Mouse (Mus musculus): ENCODE measurements around the gene Tubb3. TPM values are rescaled to one million over a fixed set of nuclear protein-coding genes. Genes with fewer than 3 reads are reported as not detected.
"Not testable (repeated sequence)": the region's sequence is repeated elsewhere in the genome, so short reads cannot be mapped to it uniquely, and the experiment has no call there.

The Tubb3 gene
- polyA plus RNA-seq, 1 experiment from 2014 or later: 1,555 TPM

DNA sequence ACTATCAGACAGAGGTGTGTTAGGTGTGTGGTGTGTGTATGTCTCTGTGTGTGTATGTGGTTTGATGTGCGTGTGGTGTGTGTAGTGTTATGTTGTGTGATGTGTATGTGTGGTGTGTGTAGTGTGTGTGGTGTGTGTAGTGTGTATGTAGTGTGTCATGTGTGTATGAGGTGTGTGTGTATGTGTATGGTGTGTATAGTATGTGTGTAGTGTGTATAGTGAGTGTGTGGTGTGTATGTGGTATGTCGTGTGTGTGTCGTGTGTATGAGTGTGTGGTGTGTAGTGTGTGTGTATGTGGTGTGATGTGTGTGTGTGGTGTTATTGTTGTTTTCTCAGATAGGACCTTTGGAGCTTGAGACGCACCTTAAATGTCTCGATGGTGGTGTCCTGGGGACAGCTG is 31.1 kb downstream of the Tubb3 start:
- H3K9me3 ChIP-seq (replicated peaks): no peaks in the 10 kb centered on the region
- peak overlapping the region; percentile 87; the same call in 1 of the 2 replicates for H3K27ac ChIP-seq (replicated peaks)
- no peaks in the 10 kb centered on the region for H3K36me3 ChIP-seq
- H3K4me2 ChIP-seq: peak overlapping the region; percentile 68
- H3K9ac ChIP-seq (replicated peaks): no peak overlapping the region
- 84% methylated on average over 5 of the region's 5 CpGs for WGBS
- peak overlapping the region; percentile 69 for H3K4me3 ChIP-seq (replicated peaks)
- ATAC-seq (ENCODE audit: low FRiP score): peak; percentile 29
- peaks cover 11% of the 10 kb centered on the region for H3K4me1 ChIP-seq
- H3K27me3 ChIP-seq (replicated peaks): no peaks in the 10 kb centered on the region

DNA sequence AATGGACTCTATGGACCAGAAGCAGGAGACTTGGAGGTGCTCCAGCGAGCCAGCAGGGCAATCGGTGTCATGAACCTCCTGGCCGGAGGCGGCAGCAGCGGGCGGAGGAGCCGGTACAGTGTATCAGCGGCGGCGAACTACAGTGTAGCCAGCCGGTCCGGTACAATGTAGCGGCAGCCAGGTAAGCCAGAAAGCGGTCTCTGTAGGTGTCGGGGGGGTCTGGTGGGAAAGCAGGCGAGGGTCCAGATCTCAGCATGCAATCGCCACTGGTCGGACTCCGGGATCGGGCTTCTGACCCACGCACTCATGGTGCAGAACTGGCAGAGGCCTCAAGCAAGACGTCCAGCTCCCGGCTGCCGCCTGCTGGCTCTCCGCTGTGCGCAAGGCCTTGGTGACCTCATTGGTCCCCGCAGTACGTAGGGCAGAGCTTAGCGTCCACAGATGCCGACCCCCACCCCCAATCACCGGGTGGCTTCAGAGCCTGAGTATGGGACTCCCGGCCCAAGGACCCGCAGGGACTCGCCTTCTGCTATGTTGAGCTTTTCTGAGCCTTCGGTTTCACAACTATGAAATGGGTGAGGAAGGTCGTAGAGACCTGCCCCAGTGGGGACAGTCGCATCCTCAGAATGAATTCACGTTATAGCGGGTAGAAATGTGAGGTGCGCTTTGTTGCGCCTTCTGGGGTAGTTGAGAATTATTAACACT is 31.8 kb downstream of the Tubb3 start:
- Histone ChIP-seq H3K9ac (replicated peaks) (peak overlapping the region; percentile 81), H3K4me2 (peak overlapping the region; percentile 68), H3K9me3 (replicated peaks) (no peaks in the 10 kb centered on the region), H3K4me3 (replicated peaks) (peak overlapping the region; percentile 69), H3K27ac (replicated peaks) (peak overlapping the region; percentile 87), H3K4me1 (peaks cover 11% of the 10 kb centered on the region), H3K36me3 (no peaks in the 10 kb centered on the region), H3K27me3 (replicated peaks) (no peaks in the 10 kb centered on the region)
- ATAC-seq (ENCODE audit: low FRiP score): peak; percentile 96
- 1% methylated on average over 41 of the region's 41 CpGs for WGBS

DNA sequence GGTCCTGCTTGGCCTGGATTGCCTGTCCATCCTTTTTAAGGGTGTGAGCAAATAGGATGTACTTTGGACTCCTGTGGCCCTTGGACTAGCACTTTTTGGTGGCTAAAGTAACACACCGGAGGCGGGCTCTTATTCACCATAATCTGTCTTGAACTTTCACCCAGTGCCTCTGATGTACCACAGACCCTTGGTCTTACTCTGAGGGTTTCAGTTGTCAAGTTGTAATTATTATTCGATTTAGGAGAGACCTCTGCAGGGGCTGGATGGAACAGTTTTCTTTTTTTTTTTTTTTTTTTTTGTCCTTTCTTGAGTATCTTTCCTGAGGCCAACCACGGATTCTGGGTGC is 32.3 kb downstream of the Tubb3 start:
- Histone ChIP-seq H3K4me2 (peak overlapping the region; percentile 68), H3K4me1 (peaks cover 11% of the 10 kb centered on the region), H3K27me3 (replicated peaks) (no peaks in the 10 kb centered on the region), H3K27ac (replicated peaks) (peak overlapping the region; percentile 87), H3K4me3 (replicated peaks) (peak overlapping the region; percentile 69), H3K9me3 (replicated peaks) (no peaks in the 10 kb centered on the region), H3K9ac (replicated peaks) (peak overlapping the region; percentile 81), H3K36me3 (no peaks in the 10 kb centered on the region)
- ATAC-seq (ENCODE audit: low FRiP score): no peak
- 41% methylated on average over 4 of the region's 4 CpGs for WGBS

DNA sequence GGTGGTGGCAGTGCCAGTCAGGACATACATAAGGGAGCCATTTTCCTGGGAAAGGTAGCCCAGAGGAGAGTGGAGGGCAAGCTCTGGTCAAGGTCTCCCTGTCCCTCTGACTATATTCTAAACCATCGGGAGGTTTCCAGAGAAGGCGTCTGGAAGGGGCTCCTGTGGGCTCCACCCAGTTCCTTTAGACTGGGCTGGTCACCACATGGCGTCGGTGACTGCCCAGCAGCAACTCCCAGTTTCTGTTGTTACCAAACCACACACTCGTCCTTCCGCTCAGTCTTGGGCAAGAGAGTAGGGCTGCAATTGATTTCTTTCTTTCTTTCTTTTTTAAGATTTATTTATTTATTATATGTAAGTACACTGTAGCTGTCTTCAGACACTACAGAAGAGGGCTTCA is 32.9 kb downstream of the Tubb3 start:
- Histone ChIP-seq H3K27me3 (replicated peaks) (no peaks in the 10 kb centered on the region), H3K4me1 (peaks cover 11% of the 10 kb centered on the region), H3K36me3 (peaks cover 2% of the 10 kb centered on the region; the same call in 1 of the 2 replicates), H3K4me3 (replicated peaks) (peak overlapping the region; percentile 69; the same call in 1 of the 2 replicates), H3K27ac (replicated peaks) (no peak overlapping the region), H3K9ac (replicated peaks) (peak overlapping the region; percentile 81; the same call in 1 of the 2 replicates), H3K9me3 (replicated peaks) (no peaks in the 10 kb centered on the region), H3K4me2 (peak overlapping the region; percentile 68)
- 93% methylated on average over 6 of the region's 6 CpGs for WGBS
- no peak for ATAC-seq (ENCODE audit: low FRiP score)

DNA sequence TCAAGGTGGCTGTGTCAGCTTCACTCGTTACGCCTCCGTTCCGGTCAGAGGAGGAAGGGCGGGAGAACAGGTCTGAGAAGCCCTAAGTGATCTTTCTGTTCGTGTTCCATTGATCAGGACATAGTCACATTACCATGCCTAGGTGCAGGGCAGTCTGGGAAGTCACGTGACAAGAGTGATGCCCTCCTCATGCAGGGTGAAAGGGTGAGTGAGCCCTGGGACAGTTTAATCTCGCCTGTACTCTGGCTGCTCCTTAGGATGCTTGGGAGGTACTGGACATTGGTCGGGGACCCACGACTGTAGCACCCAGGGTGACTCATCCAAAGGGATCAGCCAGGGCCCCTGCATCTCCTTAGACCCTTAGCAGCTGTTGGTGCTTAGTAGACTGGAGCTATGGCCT is 34.8 kb downstream of the Tubb3 start:
- peaks cover 17% of the 10 kb centered on the region for H3K36me3 ChIP-seq
- H3K4me2 ChIP-seq: no peak overlapping the region
- no peak overlapping the region for H3K4me3 ChIP-seq (replicated peaks)
- no peak overlapping the region for H3K9ac ChIP-seq (replicated peaks)
- H3K27me3 ChIP-seq (replicated peaks): no peaks in the 10 kb centered on the region
- ATAC-seq (ENCODE audit: low FRiP score): no peak
- H3K27ac ChIP-seq (replicated peaks): no peak overlapping the region
- no peaks in the 10 kb centered on the region for H3K9me3 ChIP-seq (replicated peaks)
- 86% methylated on average over 10 of the region's 10 CpGs for WGBS
- H3K4me1 ChIP-seq: peaks cover 11% of the 10 kb centered on the region

DNA sequence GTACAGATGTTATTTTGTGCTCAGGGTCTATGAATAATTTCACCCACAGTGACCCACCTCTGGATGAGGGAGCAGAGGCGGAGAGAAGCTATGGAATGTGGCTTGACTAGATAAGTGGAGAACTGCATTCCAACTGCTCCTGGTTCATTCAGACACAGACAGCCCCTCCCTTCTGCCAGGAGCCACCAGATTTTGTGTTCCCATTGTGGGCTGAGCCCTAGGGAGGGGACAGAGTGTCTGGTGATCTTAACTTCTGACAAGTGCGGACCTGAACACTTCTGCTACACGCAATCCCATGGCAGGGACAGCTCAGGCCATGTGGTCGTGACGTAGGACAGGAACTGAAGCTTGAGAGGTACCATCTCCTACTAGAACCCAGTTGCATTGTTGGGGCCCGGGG is 35.6 kb downstream of the Tubb3 start:
- Histone ChIP-seq H3K27me3 (replicated peaks) (no peaks in the 10 kb centered on the region), H3K4me1 (peaks cover 11% of the 10 kb centered on the region), H3K27ac (replicated peaks) (no peak overlapping the region), H3K4me2 (no peak overlapping the region), H3K36me3 (peaks cover 23% of the 10 kb centered on the region), H3K4me3 (replicated peaks) (no peak overlapping the region), H3K9ac (replicated peaks) (no peak overlapping the region), H3K9me3 (replicated peaks) (no peaks in the 10 kb centered on the region)
- 93% methylated on average over 6 of the region's 6 CpGs for WGBS
- ATAC-seq (ENCODE audit: low FRiP score): no peak

DNA sequence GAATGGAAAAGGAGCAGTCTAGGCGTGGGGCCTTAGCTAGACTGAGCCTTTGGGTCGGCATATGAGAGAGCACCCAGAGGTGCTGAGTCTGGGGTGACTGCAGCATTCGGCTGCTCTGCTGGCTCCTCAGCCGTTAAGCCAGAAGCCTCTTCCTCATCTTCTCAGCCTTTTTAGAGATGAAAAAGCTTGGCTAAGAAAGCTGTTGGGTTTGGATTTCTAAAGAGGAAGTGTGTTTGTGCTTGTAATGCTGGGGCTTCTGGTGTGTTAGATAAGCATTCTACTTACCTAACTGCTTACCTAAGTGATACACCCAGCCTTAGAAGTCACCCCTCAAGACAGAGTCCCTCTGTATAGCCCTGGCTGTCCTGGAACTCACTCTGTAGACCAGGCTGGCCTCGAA is 39.6 kb downstream of the Tubb3 start:
- ATAC-seq (ENCODE audit: low FRiP score): no peak
- H3K9ac ChIP-seq (replicated peaks): no peak overlapping the region
- H3K4me1 ChIP-seq: no peaks in the 10 kb centered on the region
- no peak overlapping the region for H3K4me3 ChIP-seq (replicated peaks)
- H3K9me3 ChIP-seq (replicated peaks): no peaks in the 10 kb centered on the region
- peaks cover 58% of the 10 kb centered on the region for H3K36me3 ChIP-seq
- no peak overlapping the region for H3K4me2 ChIP-seq
- WGBS: 91% methylated on average over 5 of the region's 5 CpGs
- H3K27ac ChIP-seq (replicated peaks): no peak overlapping the region
- H3K27me3 ChIP-seq (replicated peaks): no peaks in the 10 kb centered on the region

DNA sequence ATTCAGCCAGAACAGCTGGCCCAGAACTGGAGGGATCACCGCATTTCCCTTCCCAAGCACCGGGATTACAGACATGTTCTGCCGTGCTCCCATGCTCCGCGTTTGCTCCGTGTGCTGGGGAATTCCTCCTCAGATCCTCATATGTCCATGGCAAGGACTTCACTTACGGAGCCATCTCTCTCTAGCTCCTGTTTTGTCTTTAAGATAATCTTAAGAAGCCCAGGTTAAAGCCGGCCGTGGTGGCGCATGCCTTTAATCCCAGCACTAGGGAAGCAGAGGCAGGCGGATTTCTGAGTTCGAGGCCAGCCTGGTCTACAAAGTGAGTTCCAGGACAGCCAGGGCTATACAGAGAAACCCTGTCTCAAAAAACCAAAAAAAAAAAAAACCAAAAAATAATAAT is 40.5 kb downstream of the Tubb3 start:
- not testable (repeated sequence) for H3K9me3 ChIP-seq (replicated peaks); ATAC-seq (ENCODE audit: low FRiP score); H3K27me3 ChIP-seq (replicated peaks); H3K27ac ChIP-seq (replicated peaks); H3K4me3 ChIP-seq (replicated peaks); H3K4me2 ChIP-seq; H3K9ac ChIP-seq (replicated peaks); H3K4me1 ChIP-seq
- H3K36me3 ChIP-seq: peaks cover 66% of the 10 kb centered on the region
- 95% methylated on average over 12 of the region's 12 CpGs for WGBS

DNA sequence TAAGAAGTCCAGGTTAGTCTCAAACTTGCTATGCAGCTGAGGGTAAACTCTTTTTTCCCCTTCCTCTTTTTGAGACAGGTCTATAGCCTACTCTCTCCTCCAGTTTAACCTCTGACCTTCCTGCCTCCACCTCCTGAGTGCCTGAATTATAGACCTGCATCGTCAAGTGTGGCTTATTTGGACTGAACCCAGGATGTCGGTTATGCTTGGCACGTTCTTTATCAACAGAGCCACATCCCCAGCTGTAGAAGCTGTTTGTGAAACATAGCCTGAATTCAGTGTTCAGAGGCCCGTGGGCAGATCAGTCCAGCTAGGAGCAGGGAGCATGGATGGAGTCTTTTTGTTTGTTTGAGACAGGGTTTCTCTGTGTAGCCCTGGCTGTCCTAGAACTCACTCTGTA is 40.9 kb downstream of the Tubb3 start:
- H3K9ac ChIP-seq (replicated peaks): no peak overlapping the region
- ATAC-seq (ENCODE audit: low FRiP score): no peak
- H3K27me3 ChIP-seq (replicated peaks): no peaks in the 10 kb centered on the region
- 92% methylated on average over 4 of the region's 4 CpGs for WGBS
- H3K27ac ChIP-seq (replicated peaks): no peak overlapping the region
- H3K9me3 ChIP-seq (replicated peaks): no peaks in the 10 kb centered on the region
- peaks cover 70% of the 10 kb centered on the region for H3K36me3 ChIP-seq
- H3K4me1 ChIP-seq: no peaks in the 10 kb centered on the region
- H3K4me3 ChIP-seq (replicated peaks): no peak overlapping the region
- H3K4me2 ChIP-seq: no peak overlapping the region

DNA sequence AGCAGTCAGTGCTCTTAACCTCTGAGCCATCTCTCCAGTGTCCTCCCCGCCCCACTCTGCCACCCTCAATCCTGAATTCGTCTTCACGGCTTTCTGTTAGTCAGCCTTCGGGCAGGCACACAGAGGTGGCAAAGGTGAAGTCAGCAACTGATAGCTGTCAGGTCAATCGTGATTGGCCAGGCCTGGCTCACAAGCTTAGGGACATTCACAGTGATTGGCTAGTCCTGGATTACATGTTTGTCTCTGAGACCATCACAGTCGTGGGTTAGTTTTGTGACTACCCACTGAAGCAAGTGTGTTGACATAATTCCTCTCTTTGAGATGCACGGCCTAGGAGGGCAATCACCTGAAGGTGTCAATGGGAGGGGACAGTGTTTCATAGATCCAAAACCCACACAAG is 42.1 kb downstream of the Tubb3 start:
- H3K27ac ChIP-seq (replicated peaks): no peak overlapping the region
- no peak overlapping the region for H3K9ac ChIP-seq (replicated peaks)
- no peak overlapping the region for H3K4me2 ChIP-seq
- H3K36me3 ChIP-seq: peaks cover 81% of the 10 kb centered on the region
- no peak for ATAC-seq (ENCODE audit: low FRiP score)
- no peaks in the 10 kb centered on the region for H3K9me3 ChIP-seq (replicated peaks)
- 85% methylated on average over 7 of the region's 7 CpGs for WGBS
- H3K4me3 ChIP-seq (replicated peaks): no peak overlapping the region
- H3K4me1 ChIP-seq: no peaks in the 10 kb centered on the region
- H3K27me3 ChIP-seq (replicated peaks): no peaks in the 10 kb centered on the region

DNA sequence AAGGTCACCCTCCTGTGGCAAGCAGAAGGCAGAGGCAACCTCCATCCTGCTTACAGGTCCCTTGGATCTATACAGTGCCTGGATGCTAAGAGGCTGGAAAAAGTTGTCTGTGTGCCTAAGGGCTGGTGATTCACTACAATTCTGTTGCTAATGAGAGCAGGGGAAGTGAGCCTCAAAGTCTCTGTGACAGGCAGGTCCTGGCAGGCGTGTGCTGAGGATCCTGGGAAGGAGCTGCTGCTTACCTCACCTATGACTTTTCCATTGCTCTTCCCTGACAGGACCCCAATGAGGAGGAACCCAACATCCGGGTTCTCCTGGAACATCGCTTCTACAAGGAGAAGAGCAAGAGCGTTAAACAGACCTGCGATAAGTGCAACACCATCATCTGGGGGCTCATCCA is 42.7 kb downstream of the Tubb3 start:
- WGBS: 94% methylated on average over 5 of the region's 5 CpGs
- H3K4me2 ChIP-seq: no peak overlapping the region
- no peak overlapping the region for H3K4me3 ChIP-seq (replicated peaks)
- H3K27me3 ChIP-seq (replicated peaks): no peaks in the 10 kb centered on the region
- no peak for ATAC-seq (ENCODE audit: low FRiP score)
- peaks cover 87% of the 10 kb centered on the region for H3K36me3 ChIP-seq
- no peak overlapping the region for H3K27ac ChIP-seq (replicated peaks)
- H3K9me3 ChIP-seq (replicated peaks): no peaks in the 10 kb centered on the region
- H3K9ac ChIP-seq (replicated peaks): no peak overlapping the region
- H3K4me1 ChIP-seq: no peaks in the 10 kb centered on the region

DNA sequence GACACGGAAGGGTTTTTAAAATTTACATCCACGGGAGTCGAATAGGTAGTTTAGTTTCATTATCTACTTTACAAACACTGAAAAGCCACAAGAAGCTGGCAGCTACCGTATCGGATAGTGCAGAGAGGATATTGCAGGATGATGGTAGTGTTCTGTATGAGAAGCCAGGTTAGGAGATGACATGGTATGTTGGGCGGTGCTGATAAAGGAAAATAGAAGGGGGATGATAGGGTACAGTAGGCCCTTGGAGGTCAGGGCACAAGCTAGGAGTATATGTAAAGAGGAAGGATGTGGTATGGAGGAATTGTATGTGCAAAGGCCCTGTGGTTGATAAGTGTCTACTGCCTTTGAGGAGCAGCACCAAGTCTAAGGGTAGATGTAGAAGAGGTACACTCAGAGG is 43.3 kb downstream of the Tubb3 start:
- no peak overlapping the region for H3K27ac ChIP-seq (replicated peaks)
- peaks cover 87% of the 10 kb centered on the region for H3K36me3 ChIP-seq
- H3K4me1 ChIP-seq: no peaks in the 10 kb centered on the region
- H3K27me3 ChIP-seq (replicated peaks): no peaks in the 10 kb centered on the region
- 95% methylated on average over 6 of the region's 6 CpGs for WGBS
- no peaks in the 10 kb centered on the region for H3K9me3 ChIP-seq (replicated peaks)
- no peak overlapping the region for H3K9ac ChIP-seq (replicated peaks)
- H3K4me2 ChIP-seq: no peak overlapping the region
- ATAC-seq (ENCODE audit: low FRiP score): no peak
- no peak overlapping the region for H3K4me3 ChIP-seq (replicated peaks)
